Mouse (Mus musculus): ENCODE results near the gene Klhl29. TPM values are rescaled to one million over a fixed set of nuclear protein-coding genes. Genes with fewer than 3 reads are reported as not detected.

Gene Klhl29
- polyA plus RNA-seq, 1 experiment, result 3.0 TPM

GRCm38 (mm10) chr12:5161631-5162030, 213.9 kb downstream of the Klhl29 start:
- H3K27ac ChIP-seq (ENCODE audit: insufficient read depth, low read depth, low read length), result no peak overlapping the region
- no peak for TF ChIP-seq CTCF (IDR thresholded peaks at IDR 0.05; ENCODE audit: extremely low read depth, insufficient read length, insufficient replicate concordance, low read depth, low read length)
- no peak for TF ChIP-seq POLR2A (IDR thresholded peaks at IDR 0.05; ENCODE audit: low read depth, low read length)
- no peaks in the 10 kb centered on the region for H3K27me3 ChIP-seq (ENCODE audit: control insufficient read depth, insufficient read depth, low read length)
- 77% methylated on average over 4 of the region's 4 CpGs for WGBS
- H3K4me3 ChIP-seq (ENCODE audit: low read depth, low read length), result no peak overlapping the region
- H3K36me3 ChIP-seq (ENCODE audit: control insufficient read depth, insufficient read depth, low read length), result no peaks in the 10 kb centered on the region
- H3K4me1 ChIP-seq (ENCODE audit: control insufficient read depth, insufficient read depth, insufficient read length, low read length), result 0 out of 2 replicates have a peak, but pooled peaks cover 3% of the 10 kb centered on the region

GRCm38 (mm10) chr12:5157931-5158481, 217.5 kb downstream of the Klhl29 start:
- no peak overlapping the region for H3K4me3 ChIP-seq (ENCODE audit: low read depth, low read length)
- no peak overlapping the region for H3K27ac ChIP-seq (ENCODE audit: insufficient read depth, low read depth, low read length)
- no peaks in the 10 kb centered on the region for H3K36me3 ChIP-seq (ENCODE audit: control insufficient read depth, insufficient read depth, low read length)
- no peaks in the 10 kb centered on the region for H3K27me3 ChIP-seq (ENCODE audit: control insufficient read depth, insufficient read depth, low read length)
- 77% methylated on average over 5 of the region's 5 CpGs for WGBS
- TF ChIP-seq POLR2A (IDR thresholded peaks at IDR 0.05; ENCODE audit: low read depth, low read length), result no peak
- no peak for TF ChIP-seq CTCF (IDR thresholded peaks at IDR 0.05; ENCODE audit: extremely low read depth, insufficient read length, insufficient replicate concordance, low read depth, low read length)
- H3K4me1 ChIP-seq (ENCODE audit: control insufficient read depth, insufficient read depth, insufficient read length, low read length), result 0 out of 2 replicates have a peak, but pooled peaks cover 3% of the 10 kb centered on the region

- Histone ChIP-seq H3K36me3 (ENCODE audit: control insufficient read depth, insufficient read depth, low read length) (no peaks in the 10 kb centered on the region), H3K27ac (ENCODE audit: insufficient read depth, low read depth, low read length) (no peak overlapping the region), H3K27me3 (ENCODE audit: control insufficient read depth, insufficient read depth, low read length) (no peaks in the 10 kb centered on the region), H3K4me3 (ENCODE audit: low read depth, low read length) (no peak overlapping the region), H3K4me1 (ENCODE audit: control insufficient read depth, insufficient read depth, insufficient read length, low read length) (0 out of 2 replicates have a peak, but pooled peaks cover 3% of the 10 kb centered on the region)
- TF ChIP-seq POLR2A (IDR thresholded peaks at IDR 0.05; ENCODE audit: low read depth, low read length) (no peak), CTCF (IDR thresholded peaks at IDR 0.05; ENCODE audit: extremely low read depth, insufficient read length, insufficient replicate concordance, low read depth, low read length) (no peak)
- 79% methylated on average over 6 of the region's 6 CpGs for WGBS
Observed at GRCm38 (mm10) chr12:5157021-5157681, 218.3 kb downstream of the Klhl29 start.

- TF ChIP-seq POLR2A (IDR thresholded peaks at IDR 0.05; ENCODE audit: low read depth, low read length) (no peak), CTCF (IDR thresholded peaks at IDR 0.05; ENCODE audit: extremely low read depth, insufficient read length, insufficient replicate concordance, low read depth, low read length) (no peak)
- Histone ChIP-seq H3K4me1 (ENCODE audit: control insufficient read depth, insufficient read depth, insufficient read length, low read length) (0 out of 2 replicates have a peak, but pooled peaks cover 3% of the 10 kb centered on the region), H3K4me3 (ENCODE audit: low read depth, low read length) (no peak overlapping the region), H3K27me3 (ENCODE audit: control insufficient read depth, insufficient read depth, low read length) (no peaks in the 10 kb centered on the region), H3K36me3 (ENCODE audit: control insufficient read depth, insufficient read depth, low read length) (no peaks in the 10 kb centered on the region), H3K27ac (ENCODE audit: insufficient read depth, low read depth, low read length) (no peak overlapping the region)
- 43% methylated on average over 3 of the region's 3 CpGs for WGBS
Observed at GRCm38 (mm10) chr12:5155177-5155576, 220.3 kb downstream of the Klhl29 start.

- Histone ChIP-seq H3K4me3 (ENCODE audit: low read depth, low read length) (no peak overlapping the region), H3K27ac (ENCODE audit: insufficient read depth, low read depth, low read length) (no peak overlapping the region), H3K36me3 (ENCODE audit: control insufficient read depth, insufficient read depth, low read length) (no peaks in the 10 kb centered on the region), H3K4me1 (ENCODE audit: control insufficient read depth, insufficient read depth, insufficient read length, low read length) (no peaks in the 10 kb centered on the region), H3K27me3 (ENCODE audit: control insufficient read depth, insufficient read depth, low read length) (no peaks in the 10 kb centered on the region)
- 27% methylated on average over 10 of the region's 10 CpGs for WGBS
- no peak for TF ChIP-seq CTCF (IDR thresholded peaks at IDR 0.05; ENCODE audit: extremely low read depth, insufficient read length, insufficient replicate concordance, low read depth, low read length)
- TF ChIP-seq POLR2A (IDR thresholded peaks at IDR 0.05; ENCODE audit: low read depth, low read length), result no peak
Observed at GRCm38 (mm10) chr12:5151859-5152258, 223.6 kb downstream of the Klhl29 start.

GRCm38 (mm10) chr12:5147346-5148035, 228.0 kb downstream of the Klhl29 start:
- H3K4me3 ChIP-seq (ENCODE audit: low read depth, low read length), result no peak overlapping the region
- H3K27me3 ChIP-seq (ENCODE audit: control insufficient read depth, insufficient read depth, low read length), result no peaks in the 10 kb centered on the region
- no peaks in the 10 kb centered on the region for H3K36me3 ChIP-seq (ENCODE audit: control insufficient read depth, insufficient read depth, low read length)
- H3K4me1 ChIP-seq (ENCODE audit: control insufficient read depth, insufficient read depth, insufficient read length, low read length), result no peaks in the 10 kb centered on the region
- H3K27ac ChIP-seq (ENCODE audit: insufficient read depth, low read depth, low read length), result no peak overlapping the region
- TF ChIP-seq POLR2A (IDR thresholded peaks at IDR 0.05; ENCODE audit: low read depth, low read length) (no peak), CTCF (IDR thresholded peaks at IDR 0.05; ENCODE audit: extremely low read depth, insufficient read length, insufficient replicate concordance, low read depth, low read length) (no peak)
- 53% methylated on average over 5 of the region's 5 CpGs for WGBS
